Mouse (Mus musculus) MEL (cell line): ENCODE data around the gene Tchp. TPM values are rescaled to one million over a fixed set of nuclear protein-coding genes. Genes with fewer than 3 reads are reported as not detected.

Experiments
- DNase-seq: peaks from one replicate; pipeline ENCODE4 v3.0.0; 2011; ENCODE audit warnings: low read depth, low spot score
- H3K27ac ChIP-seq: 2 replicates; pipeline ENCODE4 v1.5.1; 2012; ENCODE audit warnings: low read depth, mild to moderate bottlenecking, control low read depth, low read length, moderate library complexity; ENCODE audit not compliant: control insufficient read depth
- H3K27me3 ChIP-seq, 2 experiments: fragments of 150-350 bp in 1 of 2; sonication (generic) in 1 of 2; 2 replicates each; pipeline ENCODE4 v1.6.1; 2012; ENCODE audit warnings: low read length in 2 of 2, mild to moderate bottlenecking in 2 of 2, improper control_type of control experiment in 1 of 2, moderate library complexity in 1 of 2; ENCODE audit not compliant: insufficient read depth in 2 of 2, control insufficient read depth in 1 of 2
- H3K36me3 ChIP-seq, 2 experiments: 2 replicates each; pipeline ENCODE4 v1.6.1; 2012 to 2014; ENCODE audit warnings: low read length in 2 of 2, improper control_type of control experiment in 1 of 2, inconsistent platforms in 1 of 2, mild to moderate bottlenecking in 1 of 2; ENCODE audit not compliant: insufficient read depth in 2 of 2, control insufficient read depth in 1 of 2
- H3K4me1 ChIP-seq, 2 experiments: fragments of 150-350 bp in 1 of 2; sonication (generic) in 1 of 2; 2 replicates each; pipeline ENCODE4 v1.6.1; 2012; ENCODE audit warnings: low read length in 2 of 2, improper control_type of control experiment in 1 of 2, mild to moderate bottlenecking in 1 of 2; ENCODE audit not compliant: insufficient read depth in 2 of 2, control insufficient read depth in 1 of 2
- H3K4me3 ChIP-seq, 2 experiments: fragments of 150-350 bp in 1 of 2; sonication (generic) in 1 of 2; 2 replicates each; pipeline ENCODE4 v1.5.1; 2012; ENCODE audit warnings: low read depth in 2 of 2, low read length in 2 of 2, mild to moderate bottlenecking in 2 of 2, moderate library complexity in 2 of 2, control low read depth in 1 of 2, improper control_type of control experiment in 1 of 2; ENCODE audit not compliant: control insufficient read depth in 1 of 2, insufficient read depth in 1 of 2
- H3K79me2 ChIP-seq: 2 replicates; pipeline ENCODE4 v1.6.1; 2012; ENCODE audit warnings: mild to moderate bottlenecking, low read length, moderate library complexity; ENCODE audit not compliant: control insufficient read depth, poor library complexity, insufficient read depth
- H3K9ac ChIP-seq: 2 replicates; pipeline ENCODE4 v1.6.1; 2012; ENCODE audit warnings: low read depth, mild to moderate bottlenecking, control low read depth, low read length, moderate library complexity; ENCODE audit not compliant: control insufficient read depth, poor library complexity, severe bottlenecking
- H3K9me3 ChIP-seq: fragments of 150-350 bp; sonication (generic); replicated peaks from 2 replicates; pipeline ENCODE4 v1.6.1; 2012; ENCODE audit warnings: mild to moderate bottlenecking, low read length, improper control_type of control experiment, moderate library complexity; ENCODE audit not compliant: insufficient read depth
- BHLHE40 ChIP-seq: IDR thresholded peaks from 2 replicates; pipeline ENCODE4 v1.6.1; 2012; ENCODE audit warnings: low read depth, mild to moderate bottlenecking, inconsistent platforms, low read length, improper control_type of control experiment, borderline replicate concordance
- CTCF ChIP-seq, 3 experiments: IDR thresholded peaks in 2 of 3; conservative IDR thresholded peaks in 1 of 3; 2 replicates each; pipeline ENCODE4 v1.5.1; 2011 to 2012; ENCODE audit warnings: low read length in 3 of 3, low read depth in 2 of 3, mild to moderate bottlenecking in 2 of 3, improper control_type of control experiment in 1 of 3, inconsistent platforms in 1 of 3, mixed read lengths in 1 of 3, moderate library complexity in 1 of 3; ENCODE audit not compliant: control insufficient read depth in 1 of 3, insufficient read depth in 1 of 3, poor library complexity in 1 of 3, severe bottlenecking in 1 of 3
- E2F4 ChIP-seq: IDR thresholded peaks from 2 replicates; pipeline ENCODE4 v1.6.1; 2011; ENCODE audit warnings: low read depth, low read length, improper control_type of control experiment, borderline replicate concordance
- ELF1 ChIP-seq: IDR thresholded peaks from 2 replicates; pipeline ENCODE4 v1.6.1; 2014; ENCODE audit warnings: low read depth, mild to moderate bottlenecking, inconsistent platforms, low read length, improper control_type of control experiment, moderate library complexity
- EP300 ChIP-seq, 2 experiments: IDR thresholded peaks; 2 replicates each; pipeline ENCODE4 v1.6.1; 2011; ENCODE audit warnings: improper control_type of control experiment in 2 of 2, low read length in 2 of 2, low read depth in 1 of 2, mild to moderate bottlenecking in 1 of 2
- GATA1 ChIP-seq: IDR thresholded peaks from 2 replicates; pipeline ENCODE4 v1.6.1; 2011; ENCODE audit warnings: low read depth, low read length, improper control_type of control experiment
- JUND ChIP-seq: IDR thresholded peaks from 2 replicates; pipeline ENCODE4 v1.6.1; 2011; ENCODE audit warnings: low read depth, mild to moderate bottlenecking, improper control_type of control experiment, low read length
- KAT2A ChIP-seq: conservative IDR thresholded peaks from 2 replicates; pipeline ENCODE4 v1.6.1; 2012; ENCODE audit warnings: low read depth, low read length, improper control_type of control experiment, inconsistent platforms
- MAFK ChIP-seq: IDR thresholded peaks from 2 replicates; pipeline ENCODE4 v1.6.1; 2011; ENCODE audit warnings: low read depth, mild to moderate bottlenecking, low read length, improper control_type of control experiment, borderline replicate concordance
- MAZ ChIP-seq: IDR thresholded peaks from 2 replicates; pipeline ENCODE4 v1.6.1; 2012; ENCODE audit warnings: low read depth, mild to moderate bottlenecking, inconsistent platforms, low read length, improper control_type of control experiment
- MXI1 ChIP-seq: IDR thresholded peaks from 2 replicates; pipeline ENCODE4 v1.6.1; 2011; ENCODE audit warnings: mild to moderate bottlenecking, low read depth, low read length, improper control_type of control experiment
- MYB ChIP-seq: IDR thresholded peaks from 2 replicates; pipeline ENCODE4 v1.6.1; 2011; ENCODE audit warnings: mild to moderate bottlenecking, low read depth, low read length, improper control_type of control experiment
- NRF1 ChIP-seq: IDR thresholded peaks from 2 replicates; pipeline ENCODE4 v1.6.1; 2014; ENCODE audit warnings: low read depth, mild to moderate bottlenecking, inconsistent platforms, low read length, improper control_type of control experiment, moderate library complexity; ENCODE audit not compliant: poor library complexity, insufficient read depth, severe bottlenecking
- POLR2A ChIP-seq, 2 experiments: IDR thresholded peaks; 2 replicates each; pipeline ENCODE4 v1.6.1; 2011 to 2012; ENCODE audit warnings: low read length in 2 of 2, mild to moderate bottlenecking in 2 of 2, control low read depth in 1 of 2, improper control_type of control experiment in 1 of 2, low read depth in 1 of 2, moderate library complexity in 1 of 2; ENCODE audit not compliant: control insufficient read depth in 1 of 2, insufficient read depth in 1 of 2, poor library complexity in 1 of 2
- POLR2AphosphoS2 ChIP-seq: IDR thresholded peaks from 2 replicates; pipeline ENCODE4 v1.6.1; 2011; ENCODE audit warnings: low read length, improper control_type of control experiment
- POLR2AphosphoS5 ChIP-seq: IDR thresholded peaks from 2 replicates; pipeline ENCODE4 v1.6.1; 2012; ENCODE audit warnings: low read depth, borderline replicate concordance, mild to moderate bottlenecking, inconsistent platforms, low read length, moderate library complexity, mixed read lengths
- SMC3 ChIP-seq: IDR thresholded peaks from 2 replicates; pipeline ENCODE4 v1.6.1; 2011; ENCODE audit warnings: low read depth, low read length, improper control_type of control experiment
- TBP ChIP-seq: IDR thresholded peaks from 2 replicates; pipeline ENCODE4 v1.8.0; 2011; ENCODE audit warnings: low read depth, low read length, improper control_type of control experiment
- TCF12 ChIP-seq: IDR thresholded peaks from 2 replicates; pipeline ENCODE4 v1.6.1; 2014; ENCODE audit warnings: low read depth, mild to moderate bottlenecking, inconsistent platforms, low read length, improper control_type of control experiment, moderate library complexity
- polyA plus RNA-seq, 2 experiments: library from polyadenylated mRNA; stranded (reverse) in 1 of 2; unstranded in 1 of 2; fragments of >175 nt in 1 of 2; fragments of >200 nt in 1 of 2; gene quantifications; 2 replicates each; pipeline versions ENCODE4 v1.2.1 to v1.2.4; 2012; ENCODE audit warnings: low replicate concordance in 2 of 2, low read depth in 1 of 2; ENCODE audit not compliant: insufficient read length in 2 of 2, insufficient read depth in 1 of 2, missing spikeins in 1 of 2
- total RNA-seq: library from RNA; depleted of rRNA; stranded (reverse); fragments of 300-350 nt; gene quantifications from 2 replicates; pipeline ENCODE4 v1.2.3, GENCODE M21; 2012

Gene Tchp
- total and polyA plus RNA-seq, 3 experiments = 13.6 to 21.1 TPM; not detected in 1

- DNase-seq = no peak
- Histone ChIP-seq H3K36me3 (peaks cover 0 to 2% of the 10 kb centered on the region in 2 experiments; a peak in 1 of 4 replicates), H3K4me1 (no peaks in the 10 kb centered on the region), H3K27me3 (no peaks in the 10 kb centered on the region), H3K27ac (no peak overlapping the region), H3K79me2 (no peaks in the 10 kb centered on the region), H3K9ac (no peak overlapping the region), H3K9me3 (no peaks in the 10 kb centered on the region), H3K4me3 (no peak overlapping the region)
- TF ChIP-seq KAT2A (no peak), POLR2AphosphoS2 (no peak), MXI1 (no peak), ELF1 (no peak), CTCF (IDR thresholded peaks at IDR 0.05 in 2 of 3, conservative IDR thresholded peaks at IDR 0.05 in 1 of 3; ENCODE audit: control insufficient read depth in 1 of 3, insufficient read depth in 1 of 3, low read depth in 2 of 3, low read length in 3 of 3, poor library complexity in 1 of 3, severe bottlenecking in 1 of 3) (no peak), MYB (no peak), NRF1 (no peak), MAFK (no peak), TCF12 (no peak), SMC3 (no peak), E2F4 (no peak), TBP (no peak), GATA1 (no peak), JUND (no peak)
- TF ChIP-seq, all 39 proteins: peak for 0
Observed at GRCm38 (mm10) chr5:114680676-114681285, 26.8 kb upstream of the Tchp start.

- H3K79me2 ChIP-seq = no peaks in the 10 kb centered on the region
- H3K4me3 ChIP-seq = no peak overlapping the region
- TF ChIP-seq POLR2AphosphoS2 (no peak), POLR2AphosphoS5 (no peak)
- no peak for DNase-seq
- H3K9me3 ChIP-seq = no peaks in the 10 kb centered on the region
- peaks cover 0 to 2% of the 10 kb centered on the region in 2 experiments; a peak in 1 of 4 replicates for H3K36me3 ChIP-seq
- no peak overlapping the region for H3K27ac ChIP-seq
- H3K27me3 ChIP-seq = no peaks in the 10 kb centered on the region
- H3K4me1 ChIP-seq = no peaks in the 10 kb centered on the region
- H3K9ac ChIP-seq = no peak overlapping the region
Observed at GRCm38 (mm10) chr5:114681717-114682116, 25.8 kb upstream of the Tchp start.

GRCm38 (mm10) chr5:114685986-114686385, 21.6 kb upstream of the Tchp start:
- Histone ChIP-seq H3K27ac (no peak overlapping the region), H3K79me2 (peaks cover 6% of the 10 kb centered on the region), H3K4me1 (peaks cover 0 to 11% of the 10 kb centered on the region in 2 experiments; a peak in 2 of 4 replicates), H3K4me3 (no peak overlapping the region)
- no peak for DNase-seq
- no peak for TF ChIP-seq EP300 (IDR thresholded peaks at IDR 0.05; ENCODE audit: low read depth in 1 of 2, low read length in 2 of 2)
- no peak for TF ChIP-seq POLR2A (IDR thresholded peaks at IDR 0.05; ENCODE audit: control insufficient read depth in 1 of 2, insufficient read depth in 1 of 2, low read depth in 1 of 2, low read length in 2 of 2, poor library complexity in 1 of 2)
- no peak for TF ChIP-seq E2F4
- no peak for TF ChIP-seq BHLHE40
- TF ChIP-seq MAZ = no peak
- no peak for TF ChIP-seq KAT2A
- TF ChIP-seq, all 39 proteins: peak for 0
- Histone ChIP-seq H3K36me3 (peaks cover 0 to 4% of the 10 kb centered on the region in 2 experiments; a peak in 1 of 4 replicates), H3K27me3 (no peaks in the 10 kb centered on the region), H3K9ac (no peak overlapping the region), H3K9me3 (no peaks in the 10 kb centered on the region)
